Mouse (Mus musculus) kidney, postnatal 0 days (tissue): ENCODE results near the gene Cel. TPM values are rescaled to one million over a fixed set of nuclear protein-coding genes. Genes with fewer than 3 reads are reported as not detected.

Experiments used
- ATAC-seq: fragments of 200-750 bp; cut with Nextera tagmentation; replicated peaks from 2 replicates; pipeline ENCODE4 v1.8.0; 2017; ENCODE audit warnings: low read depth, moderate number of reproducible peaks, moderate TSS enrichment, moderate library complexity; ENCODE audit not compliant: low FRiP score
- DNase-seq: peaks from one replicate; pipeline ENCODE4 v3.0.0-alpha.2; 2016; ENCODE audit warnings: low spot score
- H3K27ac ChIP-seq: fragments of 300-500 bp; sonication (generic); 2 replicates; pipeline ENCODE4 v1.5.1; 2014; ENCODE audit warnings: mild to moderate bottlenecking
- H3K27me3 ChIP-seq: fragments of 300-500 bp; sonication (generic); 2 replicates; pipeline ENCODE4 v1.6.1; 2014; ENCODE audit warnings: low read length, mixed read lengths; ENCODE audit not compliant: insufficient read depth
- H3K36me3 ChIP-seq: fragments of 300-500 bp; sonication (generic); 2 replicates; pipeline ENCODE4 v1.6.1; 2014; ENCODE audit warnings: low read length, mixed read lengths; ENCODE audit not compliant: insufficient read depth
- H3K4me1 ChIP-seq: fragments of 300-500 bp; sonication (generic); replicated peaks from 2 replicates; pipeline ENCODE4 v1.6.1; 2014; ENCODE audit warnings: antibody characterized with exemption, low read length, mixed read lengths; ENCODE audit not compliant: insufficient read depth
- H3K4me2 ChIP-seq: fragments of 300-500 bp; sonication (generic); 2 replicates; pipeline ENCODE4 v1.6.1; 2014; ENCODE audit warnings: mild to moderate bottlenecking, low read length, moderate library complexity, mixed read lengths
- H3K4me3 ChIP-seq: fragments of 300-500 bp; sonication (generic); replicated peaks from 2 replicates; pipeline ENCODE4 v1.5.1; 2014; ENCODE audit warnings: low read depth, low read length
- H3K9ac ChIP-seq: fragments of 300-500 bp; sonication (generic); 2 replicates; pipeline ENCODE4 v1.6.1; 2014; ENCODE audit warnings: low read depth, low read length
- H3K9me3 ChIP-seq: fragments of 300-500 bp; sonication (generic); replicated peaks from 2 replicates; pipeline ENCODE4 v1.6.1; 2016; ENCODE audit warnings: low read length, inconsistent platforms, mixed read lengths
- CTCF ChIP-seq: IDR thresholded peaks from 2 replicates; pipeline ENCODE4 v1.5.1; 2016; ENCODE audit warnings: antibody characterized with exemption, low read depth, mild to moderate bottlenecking, moderate library complexity
- WGBS: fragments of 180-500 bp; shearing (Covaris S2); extraction: QIAGEN DNeasy Blood & Tissue Kit; methylation state at CpG from one replicate; pipeline ENCODE4 v1.1.7; 2014; 5-methylcytosine and 5-hydroxymethylcytosine counted together
- polyA plus RNA-seq: library from polyadenylated mRNA; unstranded; fragments of >200 nt; fragmentation: Nextera tagmentation; extraction: Ambion mirVana; gene quantifications from 2 replicates; pipeline ENCODE4 v1.2.1, GENCODE M21; 2015

The Cel gene
- polyA plus RNA-seq, 1 experiment from 2014 or later = not detected

DNA sequence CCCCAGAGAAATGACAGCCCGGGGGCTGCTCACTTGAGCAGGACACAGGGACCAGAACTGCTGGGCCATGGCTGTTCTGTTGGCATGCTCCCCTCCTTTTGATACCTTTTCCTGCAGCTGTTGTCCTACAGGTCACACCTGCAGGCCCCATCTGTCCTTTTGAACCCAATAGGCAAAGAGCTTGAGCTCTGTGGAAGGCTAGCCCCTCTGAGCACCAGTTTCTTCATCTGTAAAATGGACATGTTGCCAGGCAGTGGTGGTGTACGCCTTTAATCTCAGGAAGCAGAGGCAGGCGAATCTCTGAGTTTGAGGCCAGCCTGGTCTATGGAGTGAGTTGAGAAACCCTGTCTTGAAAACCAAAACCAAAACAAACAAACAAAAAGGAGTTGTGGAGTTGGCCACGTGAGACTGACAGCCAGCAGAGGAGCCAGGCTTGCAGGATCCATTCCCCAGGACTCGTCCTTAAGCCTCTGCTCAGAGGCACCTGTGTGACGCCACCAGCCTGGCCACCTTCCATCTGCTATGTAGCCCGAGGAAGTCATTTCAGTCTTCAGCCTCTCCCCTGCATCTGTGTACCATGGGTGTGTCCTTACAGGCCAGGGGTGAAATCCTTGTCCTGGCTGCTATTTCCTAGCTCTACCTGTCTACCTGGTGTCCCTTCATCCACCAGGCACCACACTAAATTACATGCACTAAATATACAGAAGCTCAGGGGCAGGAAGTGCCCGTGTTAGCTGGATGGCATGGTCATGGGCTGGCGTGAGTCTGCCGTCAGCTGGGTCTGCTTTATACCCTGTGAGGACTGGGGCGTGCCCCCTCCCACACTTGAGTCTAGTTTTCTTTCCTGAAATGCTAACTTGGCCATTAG lies 26.2 kb downstream of the Cel start:
- WGBS = 78% methylated on average over 11 of the region's 11 CpGs
- no peaks in the 10 kb centered on the region for H3K9me3 ChIP-seq
- H3K4me1 ChIP-seq = peaks cover 25% of the 10 kb centered on the region
- H3K4me3 ChIP-seq = no peak overlapping the region
- no peaks in the 10 kb centered on the region for H3K27me3 ChIP-seq
- no peak for ATAC-seq
- no peaks in the 10 kb centered on the region for H3K36me3 ChIP-seq
- H3K27ac ChIP-seq = 0 out of 2 replicates have a peak overlapping the region, but pooled peaks have one; percentile 8
- H3K4me2 ChIP-seq = no peak overlapping the region
- DNase-seq = no peak
- H3K9ac ChIP-seq = no peak overlapping the region
- no peak for TF ChIP-seq CTCF

DNA sequence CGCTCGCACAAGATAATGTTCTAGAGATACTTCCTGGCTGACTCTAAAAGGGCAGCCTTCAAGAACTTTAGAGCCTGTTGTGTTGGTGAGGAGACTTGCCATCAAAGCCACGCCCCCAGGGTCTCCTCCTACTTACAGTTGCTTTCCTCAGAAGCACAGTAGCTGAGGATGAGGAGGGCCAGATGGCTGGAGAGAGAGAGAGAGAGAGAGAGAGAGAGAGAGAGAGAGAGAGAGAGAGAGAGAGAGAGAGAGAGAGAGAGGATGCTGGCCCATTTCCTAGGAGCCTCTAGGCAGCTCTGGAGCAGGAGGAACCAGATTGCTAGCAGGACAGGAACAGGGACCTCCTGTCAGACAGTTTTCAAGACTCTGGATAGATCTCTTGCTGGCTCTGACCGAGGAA lies 27.0 kb downstream of the Cel start:
- Histone ChIP-seq H3K9me3 (no peaks in the 10 kb centered on the region), H3K27ac (0 out of 2 replicates have a peak overlapping the region, but pooled peaks have one; percentile 8), H3K4me3 (no peak overlapping the region), H3K36me3 (no peaks in the 10 kb centered on the region), H3K4me2 (no peak overlapping the region), H3K9ac (no peak overlapping the region), H3K27me3 (no peaks in the 10 kb centered on the region), H3K4me1 (peaks cover 25% of the 10 kb centered on the region)
- no peak for TF ChIP-seq CTCF
- no peak for ATAC-seq
- 40% methylated on average over 4 of the region's 4 CpGs for WGBS
- DNase-seq = no peak

DNA sequence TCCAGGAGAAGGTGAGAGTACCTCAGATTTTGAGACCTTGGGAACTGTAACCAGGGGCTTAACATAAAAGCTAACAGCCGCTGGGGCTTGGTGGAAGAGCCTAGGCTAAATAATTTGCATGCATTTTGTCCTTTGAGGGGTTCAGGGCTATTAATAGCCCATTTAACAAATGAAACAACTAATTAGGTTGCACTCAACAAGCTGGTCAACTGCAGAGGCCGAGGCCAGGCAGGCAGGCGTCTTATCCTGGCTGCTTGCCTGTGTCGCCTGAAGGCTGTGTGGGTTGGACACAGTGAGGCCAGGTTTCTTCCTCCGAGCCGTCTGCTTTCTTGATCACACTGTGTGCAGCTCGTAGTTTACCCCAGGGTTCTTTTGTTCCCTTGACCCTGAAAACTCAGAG lies 27.6 kb downstream of the Cel start:
- DNase-seq (no peak), ATAC-seq (no peak)
- 34% methylated on average over 7 of the region's 7 CpGs for WGBS
- H3K36me3 ChIP-seq = no peaks in the 10 kb centered on the region
- no peak overlapping the region for H3K9ac ChIP-seq
- H3K4me2 ChIP-seq = 0 out of 2 replicates have a peak overlapping the region, but pooled peaks have one; percentile 75
- no peak overlapping the region for H3K4me3 ChIP-seq
- no peak for TF ChIP-seq CTCF
- H3K9me3 ChIP-seq = no peaks in the 10 kb centered on the region
- H3K27ac ChIP-seq = no peak overlapping the region
- peaks cover 26% of the 10 kb centered on the region for H3K4me1 ChIP-seq
- no peaks in the 10 kb centered on the region for H3K27me3 ChIP-seq

DNA sequence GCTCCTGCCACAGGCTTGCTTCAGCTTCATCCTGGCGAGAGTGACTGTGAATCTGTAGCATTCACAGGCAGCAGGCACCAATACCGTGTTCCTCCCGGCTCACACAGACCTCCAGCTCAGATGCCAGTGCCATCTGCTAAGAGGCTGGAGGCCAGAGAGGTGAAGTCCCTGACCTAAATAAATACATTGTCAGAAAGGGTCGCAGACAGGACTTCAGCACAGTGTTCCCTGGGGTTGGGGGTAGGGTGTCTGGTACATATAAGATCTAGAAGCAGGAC lies 28.0 kb downstream of the Cel start:
- ATAC-seq = no peak
- H3K27ac ChIP-seq = peak overlapping the region; percentile 60; the same call in 1 of the 2 replicates
- no peak overlapping the region for H3K9ac ChIP-seq
- WGBS = 25% methylated on average over 4 of the region's 4 CpGs
- H3K36me3 ChIP-seq = no peaks in the 10 kb centered on the region
- DNase-seq = no peak
- no peaks in the 10 kb centered on the region for H3K27me3 ChIP-seq
- H3K9me3 ChIP-seq = no peaks in the 10 kb centered on the region
- peak overlapping the region; percentile 75; the same call in 1 of the 2 replicates for H3K4me2 ChIP-seq
- H3K4me1 ChIP-seq = peaks cover 31% of the 10 kb centered on the region
- TF ChIP-seq CTCF = no peak
- H3K4me3 ChIP-seq = no peak overlapping the region

DNA sequence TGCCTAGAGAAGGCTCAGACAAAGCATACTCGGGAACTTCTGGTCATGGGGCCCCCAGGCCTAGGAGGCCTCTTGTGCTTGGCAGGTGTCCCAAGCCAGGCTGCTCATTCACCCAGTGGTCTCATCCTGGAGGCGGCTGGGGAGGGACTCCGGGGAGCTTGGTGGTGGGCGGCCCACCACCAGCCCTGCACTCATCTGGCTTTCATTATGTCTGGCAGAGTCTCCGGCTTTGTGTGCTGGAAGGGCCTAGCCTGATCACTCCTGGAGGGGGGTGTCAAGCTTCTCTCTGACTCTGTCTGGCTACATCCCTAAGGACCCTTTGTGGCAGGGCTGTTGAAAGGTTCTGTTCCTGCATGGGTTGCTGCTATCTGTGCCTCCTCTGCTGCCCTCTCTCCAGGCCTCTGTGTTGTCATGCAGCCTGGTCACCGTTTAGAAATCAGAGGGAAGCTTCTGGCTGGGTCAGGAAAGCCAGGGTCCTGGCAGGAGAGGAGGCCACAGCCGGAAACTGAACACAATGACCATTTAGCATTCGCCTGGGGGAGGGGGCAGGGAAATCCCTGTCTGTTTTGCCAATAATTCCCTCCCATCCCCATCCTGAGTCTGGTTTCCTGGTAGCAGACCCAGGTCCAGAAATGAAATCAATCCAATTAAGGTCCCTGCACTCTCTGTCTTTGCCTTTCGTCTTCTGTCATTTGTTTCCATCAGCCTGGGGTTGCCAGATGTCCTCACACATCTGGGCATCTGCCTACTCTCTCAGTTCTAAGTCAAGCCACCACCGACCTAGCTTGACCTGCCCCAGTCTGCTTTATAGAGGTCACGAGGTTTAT lies 28.6 kb downstream of the Cel start:
- Histone ChIP-seq H3K4me1 (peaks cover 35% of the 10 kb centered on the region), H3K4me3 (0 out of 2 replicates have a peak overlapping the region, but pooled peaks have one; percentile 9), H3K36me3 (no peaks in the 10 kb centered on the region), H3K27me3 (no peaks in the 10 kb centered on the region), H3K9ac (peak overlapping the region; percentile 37; the same call in 1 of the 2 replicates), H3K27ac (peak overlapping the region; percentile 60), H3K4me2 (peak overlapping the region; percentile 75), H3K9me3 (no peaks in the 10 kb centered on the region)
- peak; percentile 45 for DNase-seq
- TF ChIP-seq CTCF = no peak
- 54% methylated on average over 11 of the region's 11 CpGs for WGBS
- no peak for ATAC-seq

DNA sequence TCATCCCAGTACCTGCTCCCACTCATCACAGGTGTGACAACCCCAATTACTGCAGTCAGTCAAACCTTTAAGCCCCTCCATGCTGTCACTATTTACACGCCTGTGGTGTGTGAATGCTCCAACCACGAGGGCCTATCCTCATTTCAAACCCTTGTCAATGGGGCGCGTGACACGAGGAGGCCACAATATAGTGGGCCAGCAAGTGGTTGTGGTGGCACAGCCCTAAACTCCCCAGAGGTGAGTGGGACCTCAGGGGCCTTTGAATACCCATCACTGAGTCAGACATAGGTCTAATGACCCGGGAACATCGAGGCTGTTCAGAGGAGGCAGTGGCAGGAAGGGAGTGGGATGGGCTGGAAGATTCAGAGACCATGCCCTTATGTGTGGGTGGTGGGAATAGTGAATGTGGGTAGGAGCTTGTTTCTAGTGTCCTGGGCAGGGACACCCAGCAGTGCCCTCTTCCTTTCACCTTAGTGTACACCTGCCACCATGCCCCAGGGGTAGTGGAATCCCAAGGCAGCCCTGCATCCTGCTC lies 29.2 kb downstream of the Cel start:
- no peak for TF ChIP-seq CTCF
- Histone ChIP-seq H3K9ac (peak overlapping the region; percentile 63), H3K36me3 (no peaks in the 10 kb centered on the region), H3K4me1 (peaks cover 29% of the 10 kb centered on the region), H3K27ac (peak overlapping the region; percentile 60; the same call in 1 of the 2 replicates), H3K4me3 (peak overlapping the region; percentile 55), H3K9me3 (no peaks in the 10 kb centered on the region), H3K27me3 (no peaks in the 10 kb centered on the region), H3K4me2 (peak overlapping the region; percentile 75)
- DNase-seq = no peak
- no peak for ATAC-seq
- WGBS = 65% methylated on average over 7 of the region's 7 CpGs
